Mouse (Mus musculus): ENCODE data around the gene Foxf2. TPM values are rescaled to one million over a fixed set of nuclear protein-coding genes. Genes with fewer than 3 reads are reported as not detected.

The Foxf2 gene
- polyA plus RNA-seq, 1 experiment from 2014 or later = 0.06 TPM

DNA sequence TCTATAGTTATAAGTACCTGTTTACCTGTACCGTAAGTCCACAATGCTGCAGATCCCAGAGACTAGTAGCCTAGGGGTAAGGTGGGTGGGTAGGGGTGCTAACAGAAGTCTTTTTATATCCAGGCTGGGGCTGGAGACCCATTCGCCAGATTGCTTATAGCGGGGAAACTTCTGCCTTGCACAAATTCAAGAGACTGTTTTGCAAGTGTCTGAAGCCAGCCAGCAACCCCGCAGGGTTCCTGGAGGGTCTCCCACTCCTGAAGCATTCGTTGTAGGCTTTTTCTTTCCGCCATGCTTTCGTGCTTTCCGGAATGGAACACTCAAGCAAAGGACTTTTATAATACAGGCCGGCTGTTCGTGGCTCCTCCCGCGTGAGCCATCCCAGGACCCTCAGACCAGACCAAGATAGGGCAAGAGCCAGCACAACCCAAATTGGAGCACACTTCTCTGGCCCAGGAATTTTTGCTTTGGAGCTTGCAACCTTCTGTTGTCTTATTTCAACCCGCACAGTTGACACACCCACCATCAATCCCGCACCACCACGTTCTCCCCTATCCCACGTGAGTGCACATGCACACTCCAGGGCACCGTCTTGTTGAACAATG lies 10.0 kb upstream of the Foxf2 start:
- Histone ChIP-seq H3K27ac (ENCODE audit: low read length) (no peak overlapping the region), H3K9ac (ENCODE audit: low read depth, low read length) (no peak overlapping the region), H3K27me3 (ENCODE audit: control insufficient read depth, insufficient read depth, low read depth, low read length) (peaks cover 81% of the 10 kb centered on the region), H3K4me3 (ENCODE audit: low read depth, low read length) (no peak overlapping the region), H3K9me3 (replicated peaks; ENCODE audit: control insufficient read depth, low read length) (no peaks in the 10 kb centered on the region), H3K4me1 (ENCODE audit: control insufficient read depth, low read depth, low read length) (no peaks in the 10 kb centered on the region), H3K36me3 (ENCODE audit: control insufficient read depth, insufficient read depth) (no peaks in the 10 kb centered on the region), H3K4me2 (ENCODE audit: low read depth, low read length) (no peak overlapping the region)
- ATAC-seq (ENCODE audit: low read depth) = no peak
- WGBS (ENCODE audit: insufficient replicate concordance) = 2% methylated on average over 17 of the region's 17 CpGs

DNA sequence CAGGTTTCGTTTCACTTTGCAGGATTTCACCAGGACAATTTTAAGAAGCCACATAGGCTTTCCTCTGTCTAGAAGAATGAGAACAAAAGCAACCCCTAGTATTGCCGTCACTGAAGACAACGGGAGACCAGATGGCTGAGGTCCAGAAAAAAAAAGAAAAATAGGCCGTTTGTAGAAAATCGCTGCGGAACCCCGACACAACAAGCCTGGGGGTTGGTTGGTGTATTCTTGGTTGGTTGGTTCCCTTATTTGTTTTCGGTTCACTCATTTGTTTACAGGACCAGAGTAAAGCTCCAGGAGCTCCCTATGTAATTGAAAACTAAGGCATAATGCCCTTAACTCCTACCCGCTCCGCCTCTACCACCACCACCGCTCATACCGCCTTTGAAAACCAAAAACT lies 7.6 kb upstream of the Foxf2 start:
- Histone ChIP-seq H3K27me3 (ENCODE audit: control insufficient read depth, insufficient read depth, low read depth, low read length) (peaks cover 90% of the 10 kb centered on the region), H3K27ac (ENCODE audit: low read length) (no peak overlapping the region), H3K9ac (ENCODE audit: low read depth, low read length) (no peak overlapping the region), H3K9me3 (replicated peaks; ENCODE audit: control insufficient read depth, low read length) (no peaks in the 10 kb centered on the region), H3K4me1 (ENCODE audit: control insufficient read depth, low read depth, low read length) (no peaks in the 10 kb centered on the region), H3K36me3 (ENCODE audit: control insufficient read depth, insufficient read depth) (no peaks in the 10 kb centered on the region), H3K4me2 (ENCODE audit: low read depth, low read length) (peak overlapping the region; percentile 54; the same call in 1 of the 2 replicates), H3K4me3 (ENCODE audit: low read depth, low read length) (peak overlapping the region; percentile 33)
- no peak for ATAC-seq (ENCODE audit: low read depth)
- WGBS (ENCODE audit: insufficient replicate concordance) = 2% methylated on average over 12 of the region's 12 CpGs

DNA sequence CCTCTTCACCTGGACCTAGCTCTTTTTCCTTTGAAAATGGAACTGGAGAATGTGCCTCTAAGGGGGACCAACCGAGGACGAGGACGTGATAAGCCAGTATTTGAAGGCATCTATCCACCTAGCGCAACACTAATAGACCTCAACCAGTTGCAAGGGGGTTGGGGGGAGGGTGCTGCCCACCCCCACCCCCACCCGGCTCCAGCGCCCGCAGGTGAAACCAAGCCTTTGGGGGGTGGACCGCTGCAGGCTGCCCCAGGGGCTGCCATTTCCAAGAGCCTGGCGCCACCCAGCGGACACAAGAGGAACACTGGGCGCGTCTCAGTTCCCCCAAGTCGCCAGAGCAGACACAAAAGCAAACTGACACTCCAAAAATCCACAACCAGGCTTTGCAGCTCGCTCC lies 7.2 kb upstream of the Foxf2 start:
- H3K9ac ChIP-seq (ENCODE audit: low read depth, low read length) = no peak overlapping the region
- peaks cover 87% of the 10 kb centered on the region for H3K27me3 ChIP-seq (ENCODE audit: control insufficient read depth, insufficient read depth, low read depth, low read length)
- no peaks in the 10 kb centered on the region for H3K9me3 ChIP-seq (replicated peaks; ENCODE audit: control insufficient read depth, low read length)
- H3K4me3 ChIP-seq (ENCODE audit: low read depth, low read length) = peak overlapping the region; percentile 33
- WGBS (ENCODE audit: insufficient replicate concordance) = under 1% methylated on average over 14 of the region's 14 CpGs
- H3K36me3 ChIP-seq (ENCODE audit: control insufficient read depth, insufficient read depth) = no peaks in the 10 kb centered on the region
- ATAC-seq (ENCODE audit: low read depth) = no peak
- peak overlapping the region; percentile 54 for H3K4me2 ChIP-seq (ENCODE audit: low read depth, low read length)
- H3K4me1 ChIP-seq (ENCODE audit: control insufficient read depth, low read depth, low read length) = no peaks in the 10 kb centered on the region
- H3K27ac ChIP-seq (ENCODE audit: low read length) = no peak overlapping the region

DNA sequence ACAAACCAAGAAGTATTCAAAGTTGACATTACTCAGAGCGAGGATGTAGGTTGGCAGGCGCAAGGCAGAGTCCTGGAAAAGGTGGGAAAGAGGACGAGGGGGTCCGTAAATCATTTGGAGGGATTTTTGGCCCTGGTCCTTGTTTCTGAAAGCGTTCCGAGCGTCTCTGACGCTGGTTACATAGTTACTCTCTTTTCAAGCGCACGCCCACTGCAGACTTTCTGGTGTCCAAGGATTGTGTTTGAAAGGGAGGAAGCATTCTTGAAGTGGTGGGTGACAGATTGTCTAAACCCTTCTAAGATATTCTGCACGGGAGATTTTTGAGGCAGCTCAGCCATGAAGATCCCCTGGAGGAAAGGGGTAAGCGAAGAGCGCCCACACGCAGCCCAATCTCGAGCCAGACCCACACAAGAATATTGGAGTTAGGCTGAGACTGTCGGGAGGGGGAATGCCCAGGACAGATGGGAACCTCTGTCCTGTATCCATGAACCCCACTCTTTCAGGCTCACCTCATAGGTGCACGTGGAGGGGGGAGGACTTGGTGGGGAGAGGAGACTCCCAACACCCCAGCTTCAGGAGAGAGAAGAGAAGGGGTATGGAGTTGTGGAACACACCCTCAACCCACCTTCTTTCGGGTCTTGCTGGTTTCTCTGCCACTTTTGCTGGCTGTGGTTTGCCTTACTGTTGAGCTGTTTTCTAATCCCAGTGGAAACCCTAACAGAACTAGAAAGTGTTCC lies 6.5 kb upstream of the Foxf2 start:
- Histone ChIP-seq H3K4me1 (ENCODE audit: control insufficient read depth, low read depth, low read length) (no peaks in the 10 kb centered on the region), H3K9ac (ENCODE audit: low read depth, low read length) (no peak overlapping the region), H3K27me3 (ENCODE audit: control insufficient read depth, insufficient read depth, low read depth, low read length) (peaks cover 89% of the 10 kb centered on the region), H3K36me3 (ENCODE audit: control insufficient read depth, insufficient read depth) (no peaks in the 10 kb centered on the region), H3K4me3 (ENCODE audit: low read depth, low read length) (no peak overlapping the region), H3K27ac (ENCODE audit: low read length) (no peak overlapping the region), H3K4me2 (ENCODE audit: low read depth, low read length) (no peak overlapping the region), H3K9me3 (replicated peaks; ENCODE audit: control insufficient read depth, low read length) (no peaks in the 10 kb centered on the region)
- no peak for ATAC-seq (ENCODE audit: low read depth)
- 5% methylated on average over 18 of the region's 18 CpGs for WGBS (ENCODE audit: insufficient replicate concordance)

DNA sequence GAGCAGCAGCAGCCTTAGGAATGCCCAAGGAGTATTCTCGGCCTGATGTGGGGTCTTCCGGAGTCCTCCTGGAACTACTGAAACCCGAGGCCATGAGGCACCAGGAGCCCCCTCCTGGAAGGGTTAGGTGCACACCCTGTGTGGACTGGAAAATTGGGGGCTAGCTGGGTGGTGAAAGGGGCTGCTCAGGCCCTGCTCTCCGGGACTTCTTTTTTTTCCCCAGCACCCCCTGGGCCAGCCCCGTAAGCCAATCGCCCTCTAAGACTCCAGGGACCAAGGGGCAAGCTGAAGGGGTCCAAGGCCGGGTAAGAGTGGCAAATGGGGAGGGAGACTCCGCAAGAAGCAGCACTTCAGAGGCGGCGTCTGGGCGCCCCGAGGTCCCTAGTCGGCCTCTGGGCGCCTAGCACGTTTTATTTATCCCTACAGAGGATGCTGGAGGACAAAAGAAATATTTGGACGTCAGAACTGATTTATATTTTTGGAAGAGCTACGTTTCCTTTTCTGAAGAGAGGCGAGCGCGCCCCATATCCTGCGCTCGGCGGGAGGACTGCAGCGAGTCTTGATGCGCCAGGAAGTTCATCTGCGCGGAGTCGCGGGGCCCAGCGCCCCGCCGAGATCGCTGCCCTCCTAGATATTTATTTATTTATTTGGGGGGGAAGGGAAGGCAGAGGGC lies 5.7 kb upstream of the Foxf2 start:
- Histone ChIP-seq H3K27ac (ENCODE audit: low read length) (no peak overlapping the region), H3K9ac (ENCODE audit: low read depth, low read length) (no peak overlapping the region), H3K36me3 (ENCODE audit: control insufficient read depth, insufficient read depth) (no peaks in the 10 kb centered on the region), H3K4me1 (ENCODE audit: control insufficient read depth, low read depth, low read length) (no peaks in the 10 kb centered on the region), H3K4me2 (ENCODE audit: low read depth, low read length) (no peak overlapping the region), H3K27me3 (ENCODE audit: control insufficient read depth, insufficient read depth, low read depth, low read length) (peaks cover 90% of the 10 kb centered on the region), H3K4me3 (ENCODE audit: low read depth, low read length) (no peak overlapping the region), H3K9me3 (replicated peaks; ENCODE audit: control insufficient read depth, low read length) (no peaks in the 10 kb centered on the region)
- WGBS (ENCODE audit: insufficient replicate concordance) = 1% methylated on average over 33 of the region's 33 CpGs
- no peak for ATAC-seq (ENCODE audit: low read depth)

DNA sequence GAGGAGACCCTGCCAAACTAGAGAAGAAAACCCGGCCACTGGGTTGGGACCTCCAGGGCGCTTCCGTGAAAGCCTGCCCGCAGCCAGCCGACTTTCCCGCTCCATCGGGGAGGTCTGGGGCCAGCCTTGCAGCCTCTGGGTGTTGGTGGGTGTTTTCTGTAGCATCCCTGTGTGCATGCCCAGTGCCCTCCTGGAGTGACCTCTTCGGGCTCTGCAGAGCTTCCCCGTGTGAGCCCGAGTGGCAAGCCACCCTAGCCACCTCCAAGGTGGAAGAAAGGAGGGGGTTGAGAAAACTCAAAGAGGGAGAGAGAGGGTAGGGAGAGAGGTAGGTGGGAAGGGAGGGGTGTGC lies 5.1 kb upstream of the Foxf2 start:
- Histone ChIP-seq H3K4me1 (ENCODE audit: control insufficient read depth, low read depth, low read length) (no peaks in the 10 kb centered on the region; the same call in 1 of the 2 replicates), H3K27me3 (ENCODE audit: control insufficient read depth, insufficient read depth, low read depth, low read length) (peaks cover 90% of the 10 kb centered on the region), H3K36me3 (ENCODE audit: control insufficient read depth, insufficient read depth) (no peaks in the 10 kb centered on the region), H3K9ac (ENCODE audit: low read depth, low read length) (no peak overlapping the region), H3K9me3 (replicated peaks; ENCODE audit: control insufficient read depth, low read length) (no peaks in the 10 kb centered on the region), H3K4me3 (ENCODE audit: low read depth, low read length) (no peak overlapping the region), H3K27ac (ENCODE audit: low read length) (no peak overlapping the region), H3K4me2 (ENCODE audit: low read depth, low read length) (no peak overlapping the region)
- no peak for ATAC-seq (ENCODE audit: low read depth)
- WGBS (ENCODE audit: insufficient replicate concordance) = 2% methylated on average over 10 of the region's 10 CpGs

DNA sequence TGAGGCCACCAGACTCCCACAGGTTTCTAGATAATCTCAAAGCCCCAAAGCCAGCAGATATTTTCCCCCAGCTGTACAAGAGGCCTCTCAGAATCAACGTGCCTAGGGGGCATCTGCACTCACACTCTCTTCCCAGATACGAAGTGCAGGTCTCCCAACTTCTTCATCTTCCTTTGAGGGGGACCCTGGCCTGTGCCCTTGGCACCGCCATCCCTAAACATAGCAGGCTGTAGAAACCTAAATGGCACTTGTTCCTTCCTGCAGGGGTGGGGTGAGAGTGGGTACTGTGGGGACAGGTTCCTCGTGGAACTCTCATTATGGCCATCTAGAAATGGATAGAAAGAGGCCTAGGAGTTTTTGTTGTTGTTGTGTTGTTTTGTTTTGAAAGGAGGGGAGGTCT lies 4.7 kb upstream of the Foxf2 start:
- Histone ChIP-seq H3K36me3 (ENCODE audit: control insufficient read depth, insufficient read depth) (no peaks in the 10 kb centered on the region), H3K27ac (ENCODE audit: low read length) (no peak overlapping the region), H3K9ac (ENCODE audit: low read depth, low read length) (no peak overlapping the region), H3K4me1 (ENCODE audit: control insufficient read depth, low read depth, low read length) (peaks cover under 1% of the 10 kb centered on the region), H3K27me3 (ENCODE audit: control insufficient read depth, insufficient read depth, low read depth, low read length) (peaks cover 90% of the 10 kb centered on the region), H3K4me2 (ENCODE audit: low read depth, low read length) (no peak overlapping the region), H3K9me3 (replicated peaks; ENCODE audit: control insufficient read depth, low read length) (no peaks in the 10 kb centered on the region), H3K4me3 (ENCODE audit: low read depth, low read length) (no peak overlapping the region)
- WGBS (ENCODE audit: insufficient replicate concordance) = 10% methylated on average over 4 of the region's 4 CpGs
- ATAC-seq (ENCODE audit: low read depth) = no peak

DNA sequence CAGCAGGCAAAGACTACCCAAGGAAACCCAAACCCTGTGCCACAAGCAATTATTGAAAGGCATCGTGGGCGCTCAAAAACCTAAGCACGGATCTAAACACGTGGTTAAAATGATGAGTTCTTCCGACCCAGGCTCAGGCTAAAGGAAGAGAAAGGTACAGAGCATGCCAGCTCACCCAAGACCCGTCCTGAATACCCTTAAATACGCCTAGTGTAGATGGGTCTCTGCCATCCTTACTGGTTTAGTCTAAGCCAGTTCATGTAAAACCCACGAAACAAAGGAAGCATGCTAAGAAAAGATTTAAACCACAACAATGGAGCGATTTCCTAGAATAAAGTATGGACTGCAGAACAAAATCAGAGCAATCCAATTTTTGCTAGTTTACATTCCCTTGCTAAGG lies 3.9 kb upstream of the Foxf2 start:
- Histone ChIP-seq H3K4me1 (ENCODE audit: control insufficient read depth, low read depth, low read length) (peaks cover 3% of the 10 kb centered on the region), H3K36me3 (ENCODE audit: control insufficient read depth, insufficient read depth) (no peaks in the 10 kb centered on the region), H3K27me3 (ENCODE audit: control insufficient read depth, insufficient read depth, low read depth, low read length) (peaks cover 90% of the 10 kb centered on the region), H3K4me3 (ENCODE audit: low read depth, low read length) (no peak overlapping the region), H3K9me3 (replicated peaks; ENCODE audit: control insufficient read depth, low read length) (no peaks in the 10 kb centered on the region), H3K27ac (ENCODE audit: low read length) (no peak overlapping the region), H3K9ac (ENCODE audit: low read depth, low read length) (no peak overlapping the region), H3K4me2 (ENCODE audit: low read depth, low read length) (no peak overlapping the region)
- 5% methylated on average over 9 of the region's 9 CpGs for WGBS (ENCODE audit: insufficient replicate concordance)
- no peak for ATAC-seq (ENCODE audit: low read depth)

DNA sequence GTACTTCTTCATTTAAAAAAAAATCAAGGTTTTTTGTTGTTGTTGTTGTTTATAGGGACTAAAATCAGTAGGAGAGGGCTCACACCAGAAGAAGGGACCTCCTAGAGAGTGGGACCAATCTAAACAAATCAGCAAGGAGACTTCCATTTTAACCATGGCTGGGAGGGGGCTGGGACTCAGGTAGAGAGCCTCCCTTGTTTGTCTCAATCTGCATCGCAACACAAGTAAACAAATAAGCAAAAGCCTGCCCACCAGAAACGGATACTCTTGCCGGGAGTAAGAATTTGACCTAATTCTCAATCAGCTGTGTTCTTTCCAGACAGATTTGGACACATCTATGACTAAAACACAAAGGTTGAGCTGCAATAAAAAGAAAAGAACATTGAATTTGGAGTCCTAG lies 3.2 kb upstream of the Foxf2 start:
- H3K9ac ChIP-seq (ENCODE audit: low read depth, low read length) = no peak overlapping the region
- H3K27ac ChIP-seq (ENCODE audit: low read length) = no peak overlapping the region
- H3K4me2 ChIP-seq (ENCODE audit: low read depth, low read length) = no peak overlapping the region
- H3K4me3 ChIP-seq (ENCODE audit: low read depth, low read length) = no peak overlapping the region
- ATAC-seq (ENCODE audit: low read depth) = no peak
- H3K9me3 ChIP-seq (replicated peaks; ENCODE audit: control insufficient read depth, low read length) = no peaks in the 10 kb centered on the region
- H3K27me3 ChIP-seq (ENCODE audit: control insufficient read depth, insufficient read depth, low read depth, low read length) = peaks cover 90% of the 10 kb centered on the region
- WGBS (ENCODE audit: insufficient replicate concordance) = 4% methylated on average over 3 of the region's 3 CpGs
- H3K36me3 ChIP-seq (ENCODE audit: control insufficient read depth, insufficient read depth) = no peaks in the 10 kb centered on the region
- H3K4me1 ChIP-seq (ENCODE audit: control insufficient read depth, low read depth, low read length) = peaks cover 3% of the 10 kb centered on the region

All from liver, embryonic 16.5 days (tissue).